ENCODE assay signal across 20 mouse cellular contexts in the genomic region with DNA sequence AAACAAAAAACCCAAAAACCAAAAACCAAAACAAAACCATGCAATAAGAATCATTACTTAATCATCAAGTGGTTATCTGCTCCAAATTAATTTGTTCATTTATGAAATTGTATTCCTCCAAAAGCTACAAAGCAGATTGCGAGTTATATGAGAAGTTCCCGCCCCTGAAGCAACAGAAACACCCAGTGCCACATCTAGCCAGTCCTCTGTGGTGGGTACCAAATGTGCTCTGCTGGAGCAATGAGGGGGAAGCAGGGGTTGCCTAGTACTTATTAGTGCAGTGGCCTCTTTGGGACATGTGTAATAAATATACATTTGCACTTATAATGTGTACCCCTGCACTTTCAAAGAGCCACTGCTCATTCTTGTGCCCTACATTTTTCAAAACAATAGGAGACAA.
DNase-seq lines count a peak whose midpoint lies in the region; ATAC-seq lines count a peak whose summit lies in the region.
"Had no signal": no experiment of that assay in that cellular context is flagged by ENCODE, and none has a peak within 500 bp of the region (broad histone marks: within the 10 kb centered on the region; RNA-seq: fewer than 3 reads in every experiment).

No protein-coding gene starts in this region.

- DNase-seq in forebrain, embryonic 11.5 days (ENCODE audit: low spot score): no peak
- no peak for DNase-seq in neural tube, embryonic 11.5 days (ENCODE audit: low spot score)
- no peak for DNase-seq in neural tube, embryonic 10.5 days (ENCODE audit: extremely low spot score, low spot score)
- no peak for DNase-seq in hindbrain, embryonic 11.5 days (ENCODE audit: low spot score)
- no peak for DNase-seq in right cerebral cortex, postnatal 36 days (ENCODE audit: low spot score in 2 of 2)
- DNase-seq in adrenal gland, adult 2 months: no peak
- DNase-seq: adrenal gland, postnatal 14 days; cerebellum, adult 8-10 months; gastrocnemius, postnatal 10 days; heart, postnatal 10 days; liver, embryonic 13.5 days; lung, adult 2 months; lung, postnatal 14 days; right cerebral cortex, adult 18-20 months; thymus, postnatal 25 days had no signal

- no peak overlapping the region for H3K4me3 ChIP-seq in forebrain, embryonic 11.5 days (ENCODE audit: low read depth, low read length)
- H3K4me3 ChIP-seq in forebrain, embryonic 15.5 days: no peak overlapping the region
- H3K4me3 ChIP-seq in neural tube, embryonic 11.5 days (ENCODE audit: low read depth, low read length): no peak overlapping the region
- H3K4me3 ChIP-seq in hindbrain, embryonic 11.5 days (ENCODE audit: low read depth, low read length): no peak overlapping the region
- H3K4me3 ChIP-seq: heart, embryonic 12.5 days; left cerebral cortex, adult 2 months; liver, embryonic 13.5 days; stomach, embryonic 15.5 days had no signal

- H3K9me3 ChIP-seq in forebrain, embryonic 11.5 days (ENCODE audit: control insufficient read depth, low read length): no peaks in the 10 kb centered on the region
- H3K9me3 ChIP-seq in forebrain, embryonic 15.5 days: no peaks in the 10 kb centered on the region
- H3K9me3 ChIP-seq in neural tube, embryonic 11.5 days (ENCODE audit: control insufficient read depth, low read length): no peaks in the 10 kb centered on the region
- no peaks in the 10 kb centered on the region for H3K9me3 ChIP-seq in hindbrain, embryonic 11.5 days (ENCODE audit: control insufficient read depth, low read length)
- H3K9me3 ChIP-seq: heart, embryonic 12.5 days; liver, embryonic 13.5 days; stomach, embryonic 15.5 days had no signal

- 44% methylated on average over 2 of the region's 2 CpGs for WGBS in forebrain, embryonic 11.5 days
- 34% methylated on average over 2 of the region's 2 CpGs for WGBS in forebrain, embryonic 15.5 days
- 23% methylated on average over 2 of the region's 2 CpGs for WGBS in neural tube, embryonic 11.5 days
- WGBS in hindbrain, embryonic 11.5 days: 42% methylated on average over 2 of the region's 2 CpGs

- no peak for ATAC-seq in forebrain, embryonic 11.5 days (replicated peaks; ENCODE audit: low FRiP score)
- no peak for ATAC-seq in forebrain, embryonic 15.5 days (replicated peaks)
- ATAC-seq in neural tube, embryonic 11.5 days (ENCODE audit: insufficient read depth, low FRiP score, low TSS enrichment): no peak
- peak; percentile 50; the same call in 1 of the 2 replicates for ATAC-seq in hindbrain, embryonic 11.5 days (ENCODE audit: low FRiP score)
- ATAC-seq: intestine, postnatal 0 days had no signal

- no peak overlapping the region for H3K9ac ChIP-seq in forebrain, embryonic 11.5 days (ENCODE audit: low read length)
- H3K9ac ChIP-seq in forebrain, embryonic 15.5 days (replicated peaks): no peak overlapping the region
- no peak overlapping the region for H3K9ac ChIP-seq in neural tube, embryonic 11.5 days (ENCODE audit: low read length)
- no peak overlapping the region for H3K9ac ChIP-seq in hindbrain, embryonic 11.5 days (ENCODE audit: low read depth, low read length)
- H3K9ac ChIP-seq: heart, embryonic 12.5 days; liver, embryonic 13.5 days; stomach, embryonic 15.5 days had no signal

- peak overlapping the region; percentile 8; the same call in 1 of the 2 replicates for H3K27ac ChIP-seq in forebrain, embryonic 11.5 days (ENCODE audit: low read depth, low read length)
- no peak overlapping the region for H3K27ac ChIP-seq in forebrain, embryonic 15.5 days (replicated peaks)
- peak overlapping the region; percentile 45; the same call in 1 of the 2 replicates for H3K27ac ChIP-seq in neural tube, embryonic 11.5 days (ENCODE audit: low read depth, low read length)
- H3K27ac ChIP-seq in hindbrain, embryonic 11.5 days (ENCODE audit: low read depth, low read length): peak overlapping the region; percentile 47; the same call in 1 of the 2 replicates
- H3K27ac ChIP-seq: left cerebral cortex, adult 2 months; liver, embryonic 13.5 days; stomach, embryonic 15.5 days had no signal

- no peaks in the 10 kb centered on the region for H3K27me3 ChIP-seq in forebrain, embryonic 11.5 days (ENCODE audit: control insufficient read depth, insufficient read depth, low read length)
- H3K27me3 ChIP-seq in forebrain, embryonic 15.5 days: no peaks in the 10 kb centered on the region
- no peaks in the 10 kb centered on the region for H3K27me3 ChIP-seq in neural tube, embryonic 11.5 days (ENCODE audit: control insufficient read depth, insufficient read depth, low read length)
- no peaks in the 10 kb centered on the region for H3K27me3 ChIP-seq in hindbrain, embryonic 11.5 days (ENCODE audit: control insufficient read depth, insufficient read depth, low read length)
- H3K27me3 ChIP-seq: liver, embryonic 13.5 days; stomach, embryonic 15.5 days had no signal

- H3K36me3 ChIP-seq in forebrain, embryonic 11.5 days (ENCODE audit: control insufficient read depth, insufficient read depth, low read length): no peaks in the 10 kb centered on the region
- no peaks in the 10 kb centered on the region for H3K36me3 ChIP-seq in forebrain, embryonic 15.5 days
- H3K36me3 ChIP-seq in neural tube, embryonic 11.5 days (ENCODE audit: control insufficient read depth, insufficient read depth, low read length): no peaks in the 10 kb centered on the region
- H3K36me3 ChIP-seq in hindbrain, embryonic 11.5 days (ENCODE audit: control insufficient read depth, insufficient read depth, low read length): no peaks in the 10 kb centered on the region
- H3K36me3 ChIP-seq: heart, embryonic 12.5 days; liver, embryonic 13.5 days; stomach, embryonic 15.5 days had no signal

- H3K4me1 ChIP-seq in forebrain, embryonic 11.5 days (replicated peaks; ENCODE audit: control insufficient read depth, insufficient read depth, low read length): peaks cover 6% of the 10 kb centered on the region; the same call in 1 of the 2 replicates
- H3K4me1 ChIP-seq in forebrain, embryonic 15.5 days: peaks cover 35% of the 10 kb centered on the region
- H3K4me1 ChIP-seq in neural tube, embryonic 11.5 days (ENCODE audit: control insufficient read depth, insufficient read depth, low read length): 0 out of 2 replicates have a peak, but pooled peaks cover 3% of the 10 kb centered on the region
- no peaks in the 10 kb centered on the region; the same call in 1 of the 2 replicates for H3K4me1 ChIP-seq in hindbrain, embryonic 11.5 days (replicated peaks; ENCODE audit: control insufficient read depth, insufficient read depth, low read length)
- H3K4me1 ChIP-seq: heart, embryonic 12.5 days; liver, embryonic 13.5 days had no signal

- H3K4me2 ChIP-seq in forebrain, embryonic 11.5 days (ENCODE audit: low read depth, low read length, severe bottlenecking): no peak overlapping the region
- no peak overlapping the region for H3K4me2 ChIP-seq in forebrain, embryonic 15.5 days (replicated peaks)
- no peak overlapping the region for H3K4me2 ChIP-seq in neural tube, embryonic 11.5 days (ENCODE audit: low read depth)
- no peak overlapping the region for H3K4me2 ChIP-seq in hindbrain, embryonic 11.5 days (replicated peaks; ENCODE audit: low read depth, low read length)
- H3K4me2 ChIP-seq: heart, embryonic 12.5 days; liver, embryonic 13.5 days; stomach, embryonic 15.5 days had no signal
